Mouse (Mus musculus) embryo, embryonic 10.5 days (tissue): Measurements from ENCODE around the gene Lhfpl2.

ENCODE experiments used
- DNase-seq: peaks from one replicate; pipeline ENCODE4 v3.0.0-alpha.2; 2015; ENCODE audit warnings: low spot score

The Lhfpl2 gene

DNA sequence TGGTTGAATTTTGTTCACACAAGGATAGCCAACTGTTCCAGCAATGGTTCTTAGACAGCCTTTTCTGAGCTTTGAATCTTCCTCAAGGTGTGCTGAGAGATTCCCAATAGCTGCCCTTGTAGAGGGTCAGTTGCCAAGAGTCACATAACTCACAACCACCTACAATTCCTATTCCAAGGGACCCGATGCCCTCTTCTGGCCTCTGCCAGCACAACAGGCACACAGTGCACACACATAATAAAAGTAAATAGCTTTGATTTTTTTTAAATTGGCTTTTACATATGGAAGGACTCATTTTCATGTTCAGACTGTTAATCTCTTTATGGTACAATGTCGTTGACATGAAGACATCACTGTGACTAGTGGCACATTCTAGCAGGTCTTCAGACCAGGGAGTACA is 155.1 kb downstream of the Lhfpl2 start:
- peak; percentile 35 for DNase-seq

DNA sequence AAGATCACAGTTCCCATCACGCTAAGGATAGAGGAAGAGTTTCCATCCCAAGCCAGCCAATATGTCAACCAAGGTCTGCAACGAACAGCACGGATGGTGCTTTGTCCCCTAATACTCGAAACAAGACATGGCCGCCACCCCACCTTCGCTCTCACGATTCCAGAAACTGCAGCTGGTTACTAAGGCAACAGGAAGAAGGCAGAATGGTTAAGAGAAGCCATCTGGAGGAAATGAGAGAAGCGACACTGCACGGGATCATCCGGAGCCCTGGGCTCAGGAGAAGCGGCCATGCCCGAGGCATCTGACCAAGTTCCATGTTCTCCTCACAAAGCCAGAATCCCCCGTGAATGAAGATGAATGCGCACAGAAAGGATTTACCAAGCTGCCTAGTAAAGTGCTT is 166.0 kb downstream of the Lhfpl2 start:
- peak; percentile 15 for DNase-seq

DNA sequence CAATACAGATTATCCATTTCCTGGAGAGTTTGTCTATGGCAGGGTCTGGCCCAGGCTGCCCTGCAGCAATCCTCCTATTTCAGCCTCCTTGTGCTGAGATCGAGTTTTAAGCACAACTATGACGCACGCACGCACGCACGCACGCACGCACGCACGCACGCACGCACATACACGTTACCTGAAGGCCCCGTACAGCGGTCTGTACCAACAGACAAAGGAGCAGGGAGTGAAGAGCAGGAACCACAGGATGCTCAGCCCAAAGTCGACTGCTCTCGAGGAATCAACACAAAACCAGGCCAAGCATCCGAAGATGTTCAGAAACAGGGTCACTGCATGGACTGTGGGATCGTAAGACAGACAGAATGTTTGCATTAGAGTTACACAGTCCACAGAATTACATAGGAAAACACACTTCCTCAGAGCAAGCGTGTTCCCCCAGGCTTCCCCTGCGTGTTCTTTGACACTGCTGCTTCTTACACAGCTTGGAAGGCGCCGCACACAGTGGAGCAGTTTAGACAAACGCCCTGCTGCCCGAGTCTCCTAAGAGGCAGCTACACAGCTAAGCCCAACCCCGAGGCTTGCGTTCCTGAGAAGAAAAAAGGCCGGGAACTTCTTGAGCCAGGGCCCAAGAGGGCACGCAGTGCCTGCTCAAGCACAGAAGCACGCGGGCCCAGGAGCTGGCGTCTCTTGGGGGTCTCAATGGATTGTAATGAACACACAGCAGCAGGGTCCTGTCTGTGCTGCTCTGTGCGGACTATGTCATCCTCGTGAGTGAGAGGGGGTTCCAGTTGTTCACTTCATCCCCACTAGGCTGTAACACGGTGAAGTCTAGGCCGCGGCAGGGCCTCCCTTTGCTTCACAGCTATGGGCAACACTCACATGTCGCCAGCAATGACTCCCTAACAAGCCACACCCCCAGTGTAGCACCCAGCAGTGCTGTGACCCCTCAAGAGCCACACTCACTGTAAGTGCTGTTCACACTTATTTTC is 167.4 kb downstream of the Lhfpl2 start:
- DNase-seq, result no peak

DNA sequence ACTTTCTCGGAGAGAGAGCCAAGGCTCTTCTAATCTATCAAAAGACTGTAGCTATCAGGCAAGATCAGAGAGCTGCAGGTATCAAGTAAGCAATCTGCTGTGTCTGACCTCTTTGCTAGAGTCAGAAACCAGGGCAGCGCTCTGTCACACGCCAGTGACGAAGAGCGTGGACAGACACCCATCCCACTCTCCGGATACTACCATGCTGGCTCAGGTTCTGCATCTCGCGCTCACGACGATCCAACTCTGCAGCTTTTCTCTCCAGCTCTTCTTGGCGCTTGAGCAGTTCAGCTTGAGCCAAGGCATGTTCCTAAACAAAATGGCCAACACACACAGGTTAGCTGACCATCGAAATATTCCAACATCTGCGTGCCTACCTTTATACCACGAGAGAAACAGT is 174.3 kb downstream of the Lhfpl2 start:
- no peak for DNase-seq

DNA sequence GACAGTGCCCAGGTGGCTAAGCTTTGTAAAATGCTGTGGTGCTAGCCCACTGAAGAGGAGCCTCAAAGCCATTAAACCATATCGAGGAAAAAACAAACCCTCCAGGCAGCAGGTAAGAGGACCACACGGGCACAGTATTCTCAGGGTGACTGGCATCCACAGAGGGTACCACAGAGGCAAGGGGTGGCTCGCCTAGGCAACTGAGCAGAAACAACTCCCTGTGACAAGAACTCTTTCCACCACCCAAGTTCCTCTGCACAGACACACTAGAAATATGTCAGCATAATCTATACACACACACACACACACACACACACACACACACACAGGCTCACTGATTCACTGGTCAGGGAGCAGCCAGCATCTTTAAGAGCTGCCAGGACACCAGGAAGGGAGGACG is 181.9 kb downstream of the Lhfpl2 start:
- no peak for DNase-seq

DNA sequence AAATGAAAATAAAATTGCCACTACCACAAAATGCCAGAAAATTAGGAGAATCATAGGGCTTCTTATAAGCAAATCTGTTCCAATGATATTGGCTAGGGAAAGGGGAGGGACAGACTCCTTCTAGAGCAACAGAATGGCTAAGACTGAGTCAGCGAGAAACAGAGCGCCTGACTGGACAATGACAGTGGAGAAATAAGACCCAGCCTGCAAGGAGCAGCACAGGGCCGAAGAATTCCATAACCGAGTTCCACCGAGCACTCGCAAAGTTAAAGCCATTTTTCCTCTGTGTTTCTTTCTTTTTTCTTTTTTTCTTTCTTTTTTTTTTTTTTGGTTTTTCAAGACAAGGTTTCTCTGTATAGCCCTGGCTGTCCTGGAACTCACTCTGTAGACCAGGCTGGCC is 182.5 kb downstream of the Lhfpl2 start:
- DNase-seq, result no peak

DNA sequence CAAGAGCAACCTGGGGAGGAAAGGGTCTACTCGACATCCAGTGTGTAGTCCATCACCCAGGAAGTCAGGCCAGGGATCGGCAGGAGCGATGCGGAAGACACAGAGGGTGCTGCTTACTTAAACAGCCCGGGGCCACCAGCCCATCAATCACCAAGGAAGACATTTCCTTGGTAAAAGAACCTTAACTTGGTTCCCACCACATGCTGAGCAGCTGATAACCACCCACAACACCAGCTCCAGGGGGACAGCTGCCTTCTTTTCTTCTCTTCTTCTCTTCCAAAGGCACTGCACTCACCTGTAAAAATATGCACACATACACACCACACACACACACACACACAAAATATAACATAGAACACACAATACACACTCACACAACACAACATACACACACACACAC is 183.3 kb downstream of the Lhfpl2 start:
- DNase-seq, result no peak

DNA sequence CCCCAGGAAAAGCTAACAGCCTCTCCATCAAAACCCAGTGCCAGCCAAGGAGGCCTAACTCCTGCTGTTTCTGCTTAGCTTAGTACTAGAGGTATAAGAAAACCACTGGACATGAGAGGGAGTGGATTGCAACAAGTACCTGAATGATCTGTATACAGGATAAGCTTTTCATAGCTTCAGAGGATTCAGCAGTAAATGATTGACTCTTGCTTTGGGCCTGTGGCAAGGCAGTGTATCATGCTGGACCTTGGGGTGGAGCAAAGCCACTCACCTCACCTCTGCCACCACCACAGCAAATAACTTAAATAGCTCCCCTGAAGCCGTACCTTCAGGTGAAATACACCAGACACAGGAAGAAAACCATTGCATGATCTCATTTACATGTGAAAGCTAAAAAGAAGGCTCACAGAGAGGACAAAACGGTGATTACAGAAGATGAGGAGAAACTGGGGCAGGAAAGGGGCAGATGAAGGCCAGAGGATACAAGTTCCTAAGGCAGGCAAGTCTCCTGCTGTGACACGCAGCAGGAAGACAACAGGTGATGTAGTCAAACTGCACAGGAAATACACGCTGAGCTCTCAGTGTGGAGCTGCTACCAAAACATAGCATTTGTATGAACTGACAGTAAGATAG is 184.4 kb downstream of the Lhfpl2 start:
- DNase-seq, result no peak

DNA sequence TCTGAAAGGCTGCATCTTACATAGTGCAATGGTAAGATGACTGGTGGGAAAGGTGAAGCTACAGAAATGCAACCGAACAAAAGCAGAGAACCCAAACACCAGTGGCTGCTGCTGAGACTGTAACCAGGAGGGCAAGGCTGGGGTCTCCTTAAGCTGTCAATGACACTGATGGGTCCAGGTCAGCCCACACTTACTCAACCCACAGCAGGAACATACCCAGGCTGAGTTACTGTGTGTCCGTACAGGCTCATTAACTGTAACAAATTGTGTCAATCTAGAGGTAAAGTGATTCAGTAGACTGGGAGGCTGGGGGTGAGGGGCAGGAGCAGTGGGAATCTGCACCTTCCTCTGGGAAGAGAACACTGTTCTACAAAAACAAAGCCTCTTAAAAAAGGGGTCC is 185.3 kb downstream of the Lhfpl2 start:
- no peak for DNase-seq
